Mouse (Mus musculus) lung, postnatal 10 days (tissue): ENCODE results near the gene Olfr1499.
"Not testable (repeated sequence)": the region's sequence is repeated elsewhere in the genome, so short reads cannot be mapped to it uniquely, and the experiment has no call there.

ENCODE experiments used
- DNase-seq: peaks from one replicate; pipeline ENCODE4 v3.0.0; 2021

Olfr1499 gene

DNA sequence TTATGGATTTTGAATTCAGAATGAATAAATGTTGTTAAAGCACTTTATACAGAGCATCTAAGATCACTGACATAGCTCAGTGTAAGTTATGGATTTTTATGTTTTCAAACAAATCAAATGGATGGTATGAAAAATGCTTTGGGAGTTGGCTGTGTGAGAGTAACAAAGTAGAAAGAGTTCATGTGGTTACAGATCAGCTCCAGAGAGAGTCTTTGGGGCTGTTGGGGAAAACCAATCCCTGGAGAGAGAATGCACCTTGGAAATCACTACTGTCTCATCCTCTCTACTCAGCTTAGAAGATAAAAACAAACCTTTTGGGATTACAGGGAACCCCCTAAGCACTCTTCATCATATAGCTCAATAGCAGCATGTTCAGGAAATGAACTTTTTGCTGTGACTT, at the start of gene Olfr1499:
Gene Olfr1499 (minus strand): TSS at position 101 of the 400 bp plus-strand sequence.
- no peak for DNase-seq

DNA sequence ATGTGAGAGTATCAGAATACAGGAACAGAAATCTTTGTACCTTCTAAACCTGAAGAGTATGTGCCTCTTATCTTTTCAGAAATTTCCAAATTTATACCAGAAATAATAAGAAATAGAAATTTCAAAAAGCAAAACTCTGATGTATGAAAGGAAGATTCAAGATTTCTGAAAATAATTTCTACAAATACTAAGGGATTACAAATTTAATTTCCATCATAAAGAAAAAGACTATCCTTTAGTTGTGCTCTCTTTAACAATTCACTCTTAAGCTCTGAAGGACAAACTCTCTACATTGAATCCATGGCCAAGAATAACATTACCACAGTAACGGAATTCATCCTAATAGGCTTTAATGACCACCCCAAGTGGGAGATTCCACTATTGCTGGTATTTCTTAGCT, 42.2 kb upstream of the Olfr1499 start, which contains the start of gene Olfr1502:
Gene Olfr1502 (plus strand): TSS at position 301 of the 400 bp plus-strand sequence.
- no peak for DNase-seq

DNA sequence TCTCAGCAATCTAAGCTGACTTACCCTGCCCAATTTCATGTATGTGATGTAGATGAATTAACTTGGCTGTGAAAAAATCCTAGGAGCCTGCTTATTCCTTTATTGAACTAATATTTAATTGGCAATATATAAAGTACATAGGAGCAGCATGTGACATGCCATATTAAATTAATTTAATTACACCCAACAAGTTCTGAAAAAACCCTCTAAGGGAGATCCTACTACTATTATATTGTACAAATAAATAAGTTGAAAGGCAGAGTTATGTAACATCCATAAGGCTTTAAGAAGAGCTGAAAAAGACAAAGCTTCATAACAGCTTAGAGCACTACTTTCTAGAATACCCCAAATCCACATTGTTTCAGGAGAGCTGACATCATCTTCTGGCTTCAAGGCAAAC, 31.3 kb upstream of the Olfr1499 start, which contains the start of gene Olfr1501:
Gene Olfr1501 (minus strand): TSS at position 101 of the 400 bp plus-strand sequence.
- DNase-seq: not testable (repeated sequence)

DNA sequence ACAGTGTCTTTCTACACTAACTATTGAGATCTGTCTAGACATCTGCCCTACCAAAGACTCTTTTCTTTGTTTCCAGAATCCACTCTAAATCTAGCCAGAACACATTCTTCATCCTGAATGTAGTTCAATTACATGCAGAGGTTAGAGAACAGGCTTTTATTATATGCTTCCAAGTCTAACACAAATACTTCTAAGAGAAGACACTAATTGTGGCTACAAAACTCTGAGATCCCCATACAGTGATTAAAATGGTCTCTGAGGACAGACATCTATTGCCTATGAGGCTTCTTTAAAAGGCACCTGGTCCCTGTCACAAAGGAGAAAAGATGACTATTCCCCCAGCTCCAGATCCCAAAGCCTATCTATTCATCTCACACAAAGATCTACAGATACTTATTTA, 11.1 kb upstream of the Olfr1499 start, which contains the start of gene Olfr1500:
Gene Olfr1500 (minus strand): TSS at position 101 of the 400 bp plus-strand sequence.
- no peak for DNase-seq

DNA sequence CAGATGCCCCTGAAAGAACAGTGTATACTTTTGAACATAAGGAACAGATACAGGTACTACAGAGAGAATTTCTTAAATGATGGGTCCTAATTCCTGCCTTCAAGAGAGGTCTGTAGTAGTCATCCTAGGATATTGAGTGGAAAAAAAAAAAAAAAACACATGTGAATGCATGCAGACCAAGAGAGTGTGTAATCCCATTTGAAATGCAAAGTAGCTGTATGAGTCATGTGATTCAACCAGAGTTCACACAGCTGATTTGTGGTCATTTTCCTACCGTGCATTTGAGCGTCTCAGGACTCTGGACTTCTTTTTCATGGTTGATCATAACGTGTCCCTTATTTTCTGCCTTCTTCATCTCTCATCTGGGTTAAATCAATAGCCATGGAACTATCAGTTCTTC, 9.2 kb upstream of the Olfr1499 start:
- DNase-seq: no peak

DNA sequence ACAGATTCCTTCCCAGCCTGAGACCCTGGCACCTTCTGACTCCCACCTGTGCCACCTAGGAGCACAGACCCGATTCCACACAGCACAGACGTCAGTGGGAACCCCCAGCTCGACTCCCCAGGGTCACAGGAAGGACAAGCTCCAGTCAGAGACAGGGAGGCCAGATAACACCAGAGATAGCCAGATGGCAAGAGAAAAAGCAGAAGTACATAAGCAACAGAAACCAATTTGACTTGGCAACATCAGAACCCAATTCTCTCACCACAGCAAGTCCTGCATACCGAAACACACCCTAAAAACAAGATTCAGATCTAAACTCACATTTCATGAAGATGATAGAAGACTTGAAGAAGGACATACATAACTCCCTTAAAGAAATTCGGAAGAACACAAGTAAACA, 1.6 kb upstream of the Olfr1499 start:
- DNase-seq: no peak

DNA sequence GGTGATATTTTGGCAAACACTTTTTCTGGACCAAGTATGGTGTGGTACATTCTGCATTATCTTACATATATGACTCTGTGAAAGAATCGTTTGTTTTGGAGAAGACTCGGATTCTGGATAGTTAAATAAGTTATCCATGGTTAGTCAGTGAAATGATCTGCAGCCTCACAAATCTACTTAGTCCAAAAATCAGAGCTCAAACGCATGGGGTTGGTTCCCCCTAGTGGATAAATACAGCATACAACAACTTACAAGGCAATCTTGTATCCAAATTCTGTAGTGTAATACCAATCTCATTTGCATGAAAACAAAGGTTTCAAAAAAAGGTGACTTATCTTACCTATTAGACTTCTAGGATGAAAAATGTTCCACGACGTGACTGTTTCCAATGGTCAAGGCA, 420 bp downstream of the Olfr1499 start:
- no peak for DNase-seq

DNA sequence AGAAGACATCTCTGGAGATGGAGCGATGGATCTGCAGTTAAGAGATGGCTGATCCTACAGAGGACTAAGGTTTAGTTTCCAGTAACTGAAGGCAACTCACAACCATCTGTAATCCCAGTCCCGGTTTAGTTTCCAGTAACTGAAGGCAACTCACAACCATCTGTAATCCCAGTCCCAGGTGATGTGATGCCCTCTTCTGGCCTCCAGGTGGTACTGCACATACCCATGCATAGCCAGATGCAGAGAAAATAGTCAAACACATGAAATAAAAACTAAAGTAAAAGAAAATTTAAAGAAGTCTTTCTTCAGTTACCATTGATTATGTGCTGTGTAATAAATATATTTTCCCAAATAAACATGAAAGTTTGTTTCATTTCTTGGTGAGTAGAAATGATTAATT, 6.4 kb downstream of the Olfr1499 start:
- no peak for DNase-seq

DNA sequence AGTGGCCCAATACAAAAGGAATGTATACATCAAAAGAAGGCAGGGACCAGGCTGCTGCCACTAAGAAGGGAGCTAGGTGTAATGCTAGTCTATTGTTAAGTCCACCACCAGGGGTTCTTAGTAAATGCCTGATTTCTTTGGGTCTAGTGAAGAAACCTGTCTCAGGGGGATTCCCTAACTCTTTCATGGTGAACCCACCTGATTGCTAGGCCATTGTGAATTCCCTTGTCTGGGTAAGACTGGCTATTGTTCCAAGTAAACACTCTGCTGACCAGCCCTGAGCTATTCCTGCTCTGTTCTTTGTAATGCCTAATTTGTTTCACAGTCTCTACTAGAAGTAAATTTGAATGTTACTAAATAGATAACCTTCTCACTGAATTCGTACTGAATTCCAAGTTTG, 13.8 kb downstream of the Olfr1499 start:
- DNase-seq: not testable (repeated sequence)

DNA sequence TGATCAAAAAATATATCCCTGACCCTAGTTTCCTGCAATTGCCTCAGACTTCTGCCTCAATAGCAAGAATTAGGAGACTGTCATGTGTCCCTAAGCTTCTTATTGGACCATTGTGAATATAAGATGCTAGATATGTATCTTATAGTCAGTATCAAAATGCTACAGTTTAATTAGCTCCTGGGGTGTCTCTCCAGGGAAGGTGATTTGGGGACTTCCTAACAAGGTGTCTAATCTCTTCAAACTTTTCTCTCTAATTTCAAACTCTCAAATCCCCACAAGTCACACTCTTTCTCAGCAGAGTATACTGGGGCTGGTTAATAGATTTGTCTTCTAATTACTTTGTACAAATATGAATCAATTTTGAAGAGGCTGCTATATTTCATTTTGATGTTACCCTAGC, 21.1 kb downstream of the Olfr1499 start, which contains the start of gene Olfr1497:
Gene Olfr1497 (minus strand): TSS at position 101 of the 400 bp plus-strand sequence.
- DNase-seq: no peak

DNA sequence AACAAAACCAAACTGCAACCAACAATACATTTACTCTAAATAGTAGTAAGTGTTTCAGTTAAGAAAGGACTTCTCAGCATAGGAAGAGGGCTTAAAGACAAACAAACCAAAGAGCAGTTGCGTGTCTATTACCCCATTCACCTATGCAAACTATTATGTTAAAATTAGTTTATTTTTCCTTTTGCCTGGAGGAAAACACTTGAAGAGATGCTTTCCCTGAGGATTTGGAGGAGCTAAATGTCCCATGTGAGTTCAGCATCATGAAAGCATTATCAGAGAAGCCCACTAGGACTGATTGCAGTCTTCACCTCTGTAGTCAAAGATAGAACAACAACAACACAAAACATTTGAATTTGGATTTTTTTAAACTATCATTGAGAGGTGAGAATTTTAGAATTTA, 41.7 kb downstream of the Olfr1499 start, which contains the start of gene Olfr1496:
Gene Olfr1496 (plus strand): TSS at position 301 of the 400 bp plus-strand sequence.
- DNase-seq: no peak

DNA sequence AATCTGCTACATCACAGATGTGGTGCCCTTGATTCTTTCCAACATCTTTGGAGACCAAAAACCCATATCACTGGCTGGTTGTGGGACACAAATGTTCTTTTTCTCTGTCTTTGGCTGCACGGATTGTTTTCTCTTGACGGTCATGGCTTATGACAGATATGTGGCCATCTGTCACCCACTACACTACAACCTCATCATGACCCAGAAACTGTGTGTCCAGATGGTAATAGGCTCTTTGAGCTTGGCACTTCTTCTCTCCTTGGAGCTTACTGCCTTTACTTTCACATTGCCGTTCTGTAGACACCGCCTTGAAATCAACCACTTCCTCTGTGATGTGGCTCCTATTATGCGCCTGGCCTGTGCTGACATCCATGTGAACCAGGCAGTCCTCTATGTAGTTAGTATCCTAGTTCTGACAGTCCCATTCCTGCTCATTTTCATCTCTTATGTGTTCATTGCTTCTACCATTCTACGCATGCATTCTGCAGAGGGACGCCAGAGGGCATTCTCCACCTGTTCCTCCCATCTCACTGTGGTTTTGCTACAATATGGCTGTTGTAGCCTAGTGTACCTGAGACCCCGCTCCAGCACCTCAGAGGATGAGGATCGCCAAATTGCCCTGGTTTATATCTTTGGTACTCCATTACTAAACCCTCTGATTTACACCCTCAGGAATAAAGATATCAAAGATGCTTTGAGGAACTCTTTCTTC, 50.5 kb downstream of the Olfr1499 start:
- DNase-seq: no peak

DNA sequence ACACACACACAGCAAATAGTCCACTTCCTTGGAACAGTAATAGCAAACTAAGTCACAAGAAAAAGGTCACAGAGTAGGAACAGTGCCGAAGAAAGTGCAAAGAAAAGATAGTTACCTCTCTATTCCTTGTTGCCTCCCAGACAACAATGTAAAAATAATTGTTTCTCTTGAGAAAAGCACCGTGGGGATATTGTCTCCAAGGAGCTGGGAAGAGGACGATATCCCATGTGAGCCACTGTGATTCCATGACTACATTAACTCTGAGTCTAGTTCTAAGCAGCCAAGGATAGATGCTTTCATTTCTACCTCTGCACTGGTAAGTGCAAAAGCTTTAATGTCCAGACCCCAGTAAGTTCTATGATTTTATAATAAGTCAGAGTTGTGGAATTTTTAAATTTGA, 54.9 kb downstream of the Olfr1499 start, which contains the start of gene Olfr1495:
Gene Olfr1495 (plus strand): TSS at position 301 of the 400 bp plus-strand sequence.
- no peak for DNase-seq
